Mouse (Mus musculus) liver, adult 2 months (tissue): Measurements from ENCODE around the gene Stxbp4.

Experiments used
- CTCF ChIP-seq: fragments of 200-500 bp; IDR thresholded peaks from 2 replicates; pipeline ENCODE4 v1.5.1; 2011; ENCODE audit warnings: low read depth, low read length, control low read depth
- POLR2A ChIP-seq: fragments of 200-500 bp; IDR thresholded peaks from 2 replicates; pipeline ENCODE4 v1.6.1; 2011; ENCODE audit warnings: low read length, control low read depth; ENCODE audit not compliant: insufficient read depth; ENCODE audit errors: extremely low read depth

- TF ChIP-seq POLR2A (no peak), CTCF (no peak)
Observed at GRCm38 (mm10) chr11:90487686-90488085, 150.2 kb downstream of the Stxbp4 start.
